ENCODE assay signal across 13 mouse cellular contexts in the genomic region with DNA sequence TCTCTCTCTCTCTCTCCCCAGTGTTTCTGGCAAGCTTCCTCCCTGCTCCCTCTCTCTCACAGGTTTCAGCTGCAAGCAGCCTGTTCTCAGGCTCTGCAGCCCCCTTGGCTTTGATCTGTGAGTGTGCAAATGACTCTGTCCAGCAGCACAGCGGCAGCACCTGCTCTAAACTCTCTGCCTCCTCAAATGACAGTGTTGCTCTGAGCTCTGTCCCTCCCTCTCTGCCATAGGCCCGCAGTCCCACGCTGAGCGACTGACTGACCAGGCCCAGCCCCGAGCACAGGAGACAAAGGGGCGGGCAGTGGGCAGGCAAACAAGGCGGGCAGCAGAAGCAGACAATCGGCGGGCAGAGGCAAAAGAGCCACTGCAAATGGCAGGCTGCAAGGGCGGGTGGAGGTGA. TPM values are rescaled to one million over a fixed set of nuclear protein-coding genes. Genes with fewer than 3 reads are reported as not detected.
DNase-seq lines count a peak whose midpoint lies in the region; ATAC-seq and TF ChIP-seq lines count a peak whose summit lies in the region.
"Had no signal": no experiment of that assay in that cellular context is flagged by ENCODE, and none has a peak within 500 bp of the region (broad histone marks: within the 10 kb centered on the region; RNA-seq: fewer than 3 reads in every experiment).

No protein-coding gene starts in this region.

- H3K4me3 ChIP-seq in forebrain, embryonic 11.5 days (ENCODE audit: low read depth, low read length) = no peak overlapping the region
- no peak overlapping the region for H3K4me3 ChIP-seq in forebrain, postnatal 0 days (ENCODE audit: low read depth, low read length)
- peak overlapping the region; percentile 44 for H3K4me3 ChIP-seq in ES-Bruce4 (ENCODE audit: low read depth, low read length)
- no peak overlapping the region for H3K4me3 ChIP-seq in hindbrain, embryonic 11.5 days (ENCODE audit: low read depth, low read length)
- no peak overlapping the region for H3K4me3 ChIP-seq in midbrain, embryonic 14.5 days (replicated peaks; ENCODE audit: low read depth, low read length)
- H3K4me3 ChIP-seq: forebrain, embryonic 13.5 days; heart, embryonic 15.5 days had no signal

- no peak overlapping the region for H3K4me2 ChIP-seq in forebrain, embryonic 11.5 days (ENCODE audit: low read depth, low read length, severe bottlenecking)
- H3K4me2 ChIP-seq in forebrain, postnatal 0 days (ENCODE audit: low read depth) = no peak overlapping the region
- H3K4me2 ChIP-seq in hindbrain, embryonic 11.5 days (replicated peaks; ENCODE audit: low read depth, low read length) = no peak overlapping the region
- H3K4me2 ChIP-seq in midbrain, embryonic 14.5 days (ENCODE audit: low read length) = peak overlapping the region; percentile 37
- H3K4me2 ChIP-seq: forebrain, embryonic 13.5 days; heart, embryonic 15.5 days had no signal

- H3K4me1 ChIP-seq in forebrain, embryonic 11.5 days (replicated peaks; ENCODE audit: control insufficient read depth, insufficient read depth, low read length) = no peaks in the 10 kb centered on the region
- H3K4me1 ChIP-seq in forebrain, postnatal 0 days (ENCODE audit: insufficient read depth) = no peaks in the 10 kb centered on the region
- H3K4me1 ChIP-seq in ES-Bruce4 (ENCODE audit: control insufficient read depth, insufficient read depth, low read length) = no peaks in the 10 kb centered on the region
- H3K4me1 ChIP-seq in hindbrain, embryonic 11.5 days (replicated peaks; ENCODE audit: control insufficient read depth, insufficient read depth, low read length) = no peaks in the 10 kb centered on the region
- no peaks in the 10 kb centered on the region for H3K4me1 ChIP-seq in midbrain, embryonic 14.5 days (ENCODE audit: control insufficient read depth, insufficient read depth, low read length)
- H3K4me1 ChIP-seq: forebrain, embryonic 13.5 days; heart, embryonic 15.5 days had no signal

- no peak overlapping the region for H3K9ac ChIP-seq in forebrain, embryonic 11.5 days (ENCODE audit: low read length)
- no peak overlapping the region for H3K9ac ChIP-seq in forebrain, postnatal 0 days
- H3K9ac ChIP-seq in ES-Bruce4 (ENCODE audit: low read depth, poor library complexity, severe bottlenecking) = no peak overlapping the region
- H3K9ac ChIP-seq in hindbrain, embryonic 11.5 days (ENCODE audit: low read depth, low read length) = no peak overlapping the region
- 0 out of 2 replicates have a peak overlapping the region, but pooled peaks have one; percentile 20 for H3K9ac ChIP-seq in midbrain, embryonic 14.5 days (replicated peaks; ENCODE audit: low read length)
- H3K9ac ChIP-seq: forebrain, embryonic 13.5 days; heart, embryonic 15.5 days had no signal

- no peaks in the 10 kb centered on the region; the same call in 1 of the 2 replicates for H3K9me3 ChIP-seq in forebrain, embryonic 11.5 days (ENCODE audit: control insufficient read depth, low read length)
- peaks cover 7% of the 10 kb centered on the region; the same call in 1 of the 2 replicates for H3K9me3 ChIP-seq in forebrain, postnatal 0 days (ENCODE audit: low read length)
- no peaks in the 10 kb centered on the region for H3K9me3 ChIP-seq in ES-Bruce4 (replicated peaks; ENCODE audit: control insufficient read depth, insufficient read depth, low read length, poor library complexity, severe bottlenecking)
- H3K9me3 ChIP-seq in hindbrain, embryonic 11.5 days (ENCODE audit: control insufficient read depth, low read length) = no peaks in the 10 kb centered on the region
- H3K9me3 ChIP-seq in midbrain, embryonic 14.5 days (ENCODE audit: control insufficient read depth, low read length) = no peaks in the 10 kb centered on the region

- H3K27ac ChIP-seq in forebrain, embryonic 11.5 days (ENCODE audit: low read depth, low read length) = no peak overlapping the region
- no peak overlapping the region for H3K27ac ChIP-seq in forebrain, postnatal 0 days (ENCODE audit: low read depth, low read length)
- H3K27ac ChIP-seq in ES-Bruce4 (ENCODE audit: insufficient read depth, low read length) = no peak overlapping the region
- H3K27ac ChIP-seq in hindbrain, embryonic 11.5 days (ENCODE audit: low read depth, low read length) = no peak overlapping the region
- H3K27ac ChIP-seq in midbrain, embryonic 14.5 days (replicated peaks; ENCODE audit: low read depth, low read length) = no peak overlapping the region
- H3K27ac ChIP-seq: forebrain, embryonic 13.5 days; heart, embryonic 15.5 days had no signal

- no peak for TF ChIP-seq POLR2A in ES-Bruce4 (IDR thresholded peaks at IDR 0.05; ENCODE audit: insufficient read depth, low read length)

- WGBS in forebrain, embryonic 11.5 days = 10% methylated on average over 10 of the region's 10 CpGs
- 17% methylated on average over 10 of the region's 10 CpGs for WGBS in forebrain, postnatal 0 days
- WGBS in hindbrain, embryonic 11.5 days = 7% methylated on average over 10 of the region's 10 CpGs
- WGBS in midbrain, embryonic 14.5 days = 7% methylated on average over 10 of the region's 10 CpGs

- no peak for TF ChIP-seq CTCF in forebrain, postnatal 0 days (IDR thresholded peaks at IDR 0.05; ENCODE audit: low read depth)
- TF ChIP-seq CTCF in ES-Bruce4 (IDR thresholded peaks at IDR 0.05; ENCODE audit: low read depth, low read length) = no peak

- no peaks in the 10 kb centered on the region for H3K27me3 ChIP-seq in forebrain, embryonic 11.5 days (ENCODE audit: control insufficient read depth, insufficient read depth, low read length)
- no peaks in the 10 kb centered on the region for H3K27me3 ChIP-seq in forebrain, postnatal 0 days (ENCODE audit: insufficient read depth, low read length)
- no peaks in the 10 kb centered on the region for H3K27me3 ChIP-seq in ES-Bruce4 (ENCODE audit: control insufficient read depth, insufficient read depth, low read length, poor library complexity, severe bottlenecking)
- H3K27me3 ChIP-seq in hindbrain, embryonic 11.5 days (ENCODE audit: control insufficient read depth, insufficient read depth, low read length) = no peaks in the 10 kb centered on the region
- no peaks in the 10 kb centered on the region for H3K27me3 ChIP-seq in midbrain, embryonic 14.5 days (ENCODE audit: control insufficient read depth, insufficient read depth, low read length)
- H3K27me3 ChIP-seq: forebrain, embryonic 13.5 days; heart, embryonic 15.5 days had no signal

- 0 out of 2 replicates have a peak, but pooled peaks have one; percentile 13 for TF ChIP-seq EP300 in ES-Bruce4 (IDR thresholded peaks at IDR 0.05; ENCODE audit: insufficient read depth, low read depth, low read length)

- ATAC-seq in forebrain, embryonic 11.5 days (replicated peaks; ENCODE audit: low FRiP score) = 0 out of 2 replicates have a peak, but pooled peaks have one; percentile 42
- no peak for ATAC-seq in forebrain, postnatal 0 days
- ATAC-seq in hindbrain, embryonic 11.5 days (ENCODE audit: low FRiP score) = peak; percentile 59; the same call in 1 of the 2 replicates
- ATAC-seq in midbrain, embryonic 14.5 days (ENCODE audit: low FRiP score, low TSS enrichment) = peak; percentile 55; the same call in 1 of the 2 replicates
- ATAC-seq: forebrain, embryonic 13.5 days; lung, postnatal 0 days had no signal

- DNase-seq in forebrain, embryonic 11.5 days (ENCODE audit: low spot score) = peak; percentile 44
- DNase-seq in forebrain, postnatal 0 days = no peak
- peak; percentile 4 for DNase-seq in hindbrain, embryonic 11.5 days (ENCODE audit: low spot score)
- peak; percentile 15 for DNase-seq in midbrain, embryonic 14.5 days
- DNase-seq in gastrocnemius, adult 8-10 months (ENCODE audit: low spot score in 2 of 2) = no peak
- no peak for DNase-seq in lung, adult 18-20 months
- no peak for DNase-seq in heart, postnatal 10 days
- DNase-seq: cerebellum, postnatal 36 days; thymus, postnatal 25 days had no signal

- H3K36me3 ChIP-seq in forebrain, embryonic 11.5 days (ENCODE audit: control insufficient read depth, insufficient read depth, low read length) = no peaks in the 10 kb centered on the region
- no peaks in the 10 kb centered on the region for H3K36me3 ChIP-seq in forebrain, postnatal 0 days (ENCODE audit: insufficient read depth)
- no peaks in the 10 kb centered on the region for H3K36me3 ChIP-seq in ES-Bruce4 (ENCODE audit: control insufficient read depth, insufficient read depth, low read length, poor library complexity, severe bottlenecking)
- no peaks in the 10 kb centered on the region for H3K36me3 ChIP-seq in hindbrain, embryonic 11.5 days (ENCODE audit: control insufficient read depth, insufficient read depth, low read length)
- H3K36me3 ChIP-seq in midbrain, embryonic 14.5 days (ENCODE audit: control insufficient read depth, insufficient read depth, low read length) = no peaks in the 10 kb centered on the region
- H3K36me3 ChIP-seq: heart, embryonic 15.5 days had no signal

- intact Hi-C loops in heart, postnatal 10 days (cut with DNase I) = no loop called here

RNA-seq across cellular contexts. Expression of a gene that starts 3.4 kb away (rescaled TPM):
- polyA plus RNA-seq in forebrain, embryonic 11.5 days (2014; fragmentation: Nextera tagmentation; extraction: Ambion mirVana) = 0.19 and 0.27 TPM in 2 replicates
- total RNA-seq in forebrain, postnatal 0 days (2014; rRNA removed) = 0.15 and 0.48 TPM in 2 replicates
- 0.28 and 0.50 TPM in 2 replicates for polyA plus RNA-seq in forebrain, postnatal 0 days (2015; fragmentation: Nextera tagmentation; extraction: Ambion mirVana)
- polyA plus RNA-seq in ES-Bruce4 (2011; ENCODE audit: insufficient read depth, insufficient read length, low read depth, missing spikeins) = 0.22 and 0.33 TPM in 2 replicates
- polyA plus RNA-seq in hindbrain, embryonic 11.5 days (2014; fragmentation: Nextera tagmentation; extraction: Ambion mirVana) = 0.13 and 0.22 TPM in 2 replicates
- polyA plus RNA-seq in midbrain, embryonic 14.5 days (2014; fragmentation: Nextera tagmentation; extraction: Ambion mirVana) = 0.47 and 0.51 TPM in 2 replicates
- total RNA-seq in gastrocnemius, adult 8-10 months (2022) = under 1 TPM; 0.22 to 0.34 (median 0.29) TPM
- total RNA-seq in heart, postnatal 10 days (2021) = under 1 TPM; 0.10 to 0.20 TPM
- polyA plus RNA-seq: lung, postnatal 0 days had no signal

RNA-seq across cellular contexts. Expression of a gene that starts 47.4 kb away (rescaled TPM):
- 0.08 and 0.11 TPM in 2 replicates for polyA plus RNA-seq in forebrain, embryonic 11.5 days (2014; fragmentation: Nextera tagmentation; extraction: Ambion mirVana)
- total RNA-seq in forebrain, postnatal 0 days (2014; rRNA removed) = 0.24 TPM in 1 of 2 replicates, not detected in the other
- polyA plus RNA-seq in forebrain, postnatal 0 days (2015; fragmentation: Nextera tagmentation; extraction: Ambion mirVana) = 0.04 and 0.13 TPM in 2 replicates
- polyA plus RNA-seq in ES-Bruce4 (2011; ENCODE audit: insufficient read depth, insufficient read length, low read depth, missing spikeins) = 0.19 TPM in 1 of 2 replicates, not detected in the other
- 0.07 and 0.09 TPM in 2 replicates for polyA plus RNA-seq in hindbrain, embryonic 11.5 days (2014; fragmentation: Nextera tagmentation; extraction: Ambion mirVana)
- polyA plus RNA-seq in midbrain, embryonic 14.5 days (2014; fragmentation: Nextera tagmentation; extraction: Ambion mirVana) = 0.11 and 0.18 TPM in 2 replicates
- under 1 TPM in 2 of 4 experiments, not detected in 2; 0.07 to 0.08 TPM for total RNA-seq in gastrocnemius, adult 8-10 months (2022)
- under 1 TPM; 0.07 to 0.17 TPM for total RNA-seq in heart, postnatal 10 days (2021)

RNA-seq across cellular contexts. Expression of a gene that starts 47.8 kb away (rescaled TPM):
- polyA plus RNA-seq in forebrain, embryonic 11.5 days (2014; fragmentation: Nextera tagmentation; extraction: Ambion mirVana) = 10.0 and 10.3 TPM in 2 replicates
- 5.0 and 5.9 TPM in 2 replicates for total RNA-seq in forebrain, postnatal 0 days (2014; rRNA removed)
- polyA plus RNA-seq in forebrain, postnatal 0 days (2015; fragmentation: Nextera tagmentation; extraction: Ambion mirVana) = 3.0 and 4.3 TPM in 2 replicates
- polyA plus RNA-seq in ES-Bruce4 (2011; ENCODE audit: insufficient read depth, insufficient read length, low read depth, missing spikeins) = 11.6 and 13.1 TPM in 2 replicates
- polyA plus RNA-seq in hindbrain, embryonic 11.5 days (2014; fragmentation: Nextera tagmentation; extraction: Ambion mirVana) = 6.3 and 6.4 TPM in 2 replicates
- polyA plus RNA-seq in midbrain, embryonic 14.5 days (2014; fragmentation: Nextera tagmentation; extraction: Ambion mirVana) = 3.6 and 4.5 TPM in 2 replicates
- total RNA-seq in gastrocnemius, adult 8-10 months (2022) = 1 to 10 TPM; 3.1 to 5.3 (median 3.7) TPM
- 1 to 10 TPM; 6.7 to 7.5 TPM for total RNA-seq in heart, postnatal 10 days (2021)

RNA-seq across cellular contexts. Expression of a gene that starts 58.7 kb away (rescaled TPM):
- 10.5 and 11.1 TPM in 2 replicates for polyA plus RNA-seq in forebrain, embryonic 11.5 days (2014; fragmentation: Nextera tagmentation; extraction: Ambion mirVana)
- 5.6 and 6.8 TPM in 2 replicates for total RNA-seq in forebrain, postnatal 0 days (2014; rRNA removed)
- 5.8 and 7.5 TPM in 2 replicates for polyA plus RNA-seq in forebrain, postnatal 0 days (2015; fragmentation: Nextera tagmentation; extraction: Ambion mirVana)
- 13.9 TPM in 2 replicates for polyA plus RNA-seq in ES-Bruce4 (2011; ENCODE audit: insufficient read depth, insufficient read length, low read depth, missing spikeins)
- polyA plus RNA-seq in hindbrain, embryonic 11.5 days (2014; fragmentation: Nextera tagmentation; extraction: Ambion mirVana) = 9.9 and 11.9 TPM in 2 replicates
- 6.9 and 9.6 TPM in 2 replicates for polyA plus RNA-seq in midbrain, embryonic 14.5 days (2014; fragmentation: Nextera tagmentation; extraction: Ambion mirVana)
- 10 to 100 TPM in 3 of 4 experiments, 1 to 10 TPM in 1; 9.6 to 11.8 (median 10.6) TPM for total RNA-seq in gastrocnemius, adult 8-10 months (2022)
- 10 to 100 TPM; 10.2 to 12.4 TPM for total RNA-seq in heart, postnatal 10 days (2021)

Comparison
In these comparisons a context has a peak if more than half of its experiments do, and no peak if none do; other contexts are left out.
1. DNase-seq: peak in forebrain, embryonic 11.5 days (single experiment), hindbrain, embryonic 11.5 days (single experiment) and midbrain, embryonic 14.5 days (single experiment); none in forebrain, postnatal 0 days (single experiment), gastrocnemius, adult 8-10 months (0 of 2), lung, adult 18-20 months (0 of 2) and heart, postnatal 10 days (0 of 2).